Mouse (Mus musculus) small intestine, adult 2 months (tissue): ENCODE data around the gene Mob4.

Experiments used
- CTCF ChIP-seq: fragments of 200-500 bp; IDR thresholded peaks from 2 replicates; pipeline ENCODE4 v1.5.1; 2012; ENCODE audit warnings: low read depth, mild to moderate bottlenecking, control low read depth, inconsistent platforms, low read length, moderate library complexity, mixed read lengths; ENCODE audit not compliant: insufficient replicate concordance, insufficient read length; ENCODE audit errors: extremely low read depth
- POLR2A ChIP-seq: fragments of 200-500 bp; IDR thresholded peaks from 2 replicates; pipeline ENCODE4 v1.6.1; 2012; ENCODE audit warnings: low read depth, mild to moderate bottlenecking, control low read depth, inconsistent platforms, low read length, moderate library complexity

- TF ChIP-seq POLR2A (no peak), CTCF (no peak)
These were observed 71.1 kb downstream of the Mob4 start for GRCm38 (mm10) chr1:55201850-55202752.
